Mouse (Mus musculus): ENCODE results near the gene Ugt1a5. TPM values are rescaled to one million over a fixed set of nuclear protein-coding genes. Genes with fewer than 3 reads are reported as not detected.

Ugt1a5 gene
- total and polyA plus RNA-seq, 3 experiments: not detected

- no peak overlapping the region for H3K4me3 ChIP-seq (ENCODE audit: control insufficient read depth in 1 of 2, insufficient read depth in 1 of 2, low read depth in 2 of 2, low read length in 2 of 2)
- no peaks in the 10 kb centered on the region for H3K79me2 ChIP-seq (ENCODE audit: control insufficient read depth, insufficient read depth, low read length, poor library complexity)
- peak; percentile 13 for DNase-seq (ENCODE audit: low read depth, low spot score)
- no peaks in the 10 kb centered on the region for H3K4me1 ChIP-seq (ENCODE audit: control insufficient read depth in 1 of 2, insufficient read depth in 2 of 2, low read length in 2 of 2)
- no peak overlapping the region for H3K9ac ChIP-seq (ENCODE audit: control insufficient read depth, low read depth, low read length, poor library complexity, severe bottlenecking)
- no peaks in the 10 kb centered on the region for H3K36me3 ChIP-seq (ENCODE audit: control insufficient read depth in 1 of 2, insufficient read depth in 2 of 2, low read length in 2 of 2)
- no peaks in the 10 kb centered on the region for H3K27me3 ChIP-seq (ENCODE audit: control insufficient read depth in 1 of 2, insufficient read depth in 2 of 2, low read length in 2 of 2)
- no peak overlapping the region for H3K27ac ChIP-seq (ENCODE audit: control insufficient read depth, low read depth, low read length)
- no peaks in the 10 kb centered on the region for H3K9me3 ChIP-seq (replicated peaks; ENCODE audit: insufficient read depth, low read length)
- TF ChIP-seq USF2 (IDR thresholded peaks at IDR 0.05; ENCODE audit: borderline replicate concordance in 1 of 2, insufficient read depth in 1 of 2, low read depth in 1 of 2, low read length in 2 of 2): no peak
- no peak for TF ChIP-seq MYC (IDR thresholded peaks at IDR 0.05; ENCODE audit: low read depth, low read length)
- TF ChIP-seq TAL1 (IDR thresholded peaks at IDR 0.05; ENCODE audit: low read length): 0 out of 2 replicates have a peak, but pooled peaks have one; percentile 18
- no peak for TF ChIP-seq ETS1 (IDR thresholded peaks at IDR 0.05; ENCODE audit: low read depth, low read length)
- TF ChIP-seq CTCF (IDR thresholded peaks at IDR 0.05 in 2 of 3, conservative IDR thresholded peaks at IDR 0.05 in 1 of 3; ENCODE audit: control insufficient read depth in 1 of 3, insufficient read depth in 1 of 3, low read depth in 2 of 3, low read length in 3 of 3, poor library complexity in 1 of 3, severe bottlenecking in 1 of 3): no peak
Observed at GRCm38 (mm10) chr1:88213766-88214461, 48.1 kb downstream of the Ugt1a5 start.

DNA sequence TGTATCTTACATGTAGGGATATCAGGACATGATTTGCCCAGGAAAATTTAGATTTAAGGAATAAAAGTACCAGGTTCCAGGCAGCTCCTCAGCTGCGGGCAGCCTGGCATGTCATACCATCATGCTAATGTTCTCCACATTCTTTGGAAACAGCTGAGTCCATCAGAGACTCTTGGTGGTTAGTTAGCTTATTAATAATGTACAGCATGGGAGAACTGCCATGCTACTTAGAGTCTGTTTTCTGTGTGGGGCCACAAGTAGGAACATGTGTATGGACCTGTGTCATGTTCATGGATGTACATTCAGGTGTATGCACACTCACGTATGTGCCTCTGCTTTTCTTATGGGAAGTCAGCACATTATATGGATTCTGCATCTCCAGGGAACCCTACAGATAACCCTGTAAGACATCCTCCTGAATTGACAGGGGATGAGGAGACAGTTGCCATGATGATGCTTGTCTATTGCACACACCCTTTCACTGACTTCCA lies 48.7 kb downstream of the Ugt1a5 start:
- TF ChIP-seq GABPA (IDR thresholded peaks at IDR 0.05; ENCODE audit: low read depth, low read length) (no peak), POLR2AphosphoS2 (IDR thresholded peaks at IDR 0.05; ENCODE audit: low read length) (no peak), POLR2A (IDR thresholded peaks at IDR 0.05; ENCODE audit: control insufficient read depth in 1 of 2, insufficient read depth in 1 of 2, low read depth in 1 of 2, low read length in 2 of 2, poor library complexity in 1 of 2) (no peak), JUND (IDR thresholded peaks at IDR 0.05; ENCODE audit: low read depth, low read length) (no peak), TCF12 (IDR thresholded peaks at IDR 0.05; ENCODE audit: low read depth, low read length) (no peak), MAX (IDR thresholded peaks at IDR 0.05; ENCODE audit: low read length) (no peak), ZC3H11A (IDR thresholded peaks at IDR 0.05; ENCODE audit: low read depth, low read length) (no peak)
- Histone ChIP-seq H3K9ac (ENCODE audit: control insufficient read depth, low read depth, low read length, poor library complexity, severe bottlenecking) (no peak overlapping the region), H3K4me3 (ENCODE audit: control insufficient read depth in 1 of 2, insufficient read depth in 1 of 2, low read depth in 2 of 2, low read length in 2 of 2) (no peak overlapping the region), H3K79me2 (ENCODE audit: control insufficient read depth, insufficient read depth, low read length, poor library complexity) (no peaks in the 10 kb centered on the region), H3K4me1 (ENCODE audit: control insufficient read depth in 1 of 2, insufficient read depth in 2 of 2, low read length in 2 of 2) (no peaks in the 10 kb centered on the region), H3K27ac (ENCODE audit: control insufficient read depth, low read depth, low read length) (no peak overlapping the region), H3K36me3 (ENCODE audit: control insufficient read depth in 1 of 2, insufficient read depth in 2 of 2, low read length in 2 of 2) (no peaks in the 10 kb centered on the region), H3K9me3 (replicated peaks; ENCODE audit: insufficient read depth, low read length) (no peaks in the 10 kb centered on the region), H3K27me3 (ENCODE audit: control insufficient read depth in 1 of 2, insufficient read depth in 2 of 2, low read length in 2 of 2) (no peaks in the 10 kb centered on the region)
- peak; percentile 29 for DNase-seq (ENCODE audit: low read depth, low spot score)
